Mouse (Mus musculus) forelimb bud, embryonic 11.5 days (tissue): Measurements from ENCODE around the gene Gm10800.
"Not testable (repeated sequence)": the region's sequence is repeated elsewhere in the genome, so short reads cannot be mapped to it uniquely, and the experiment has no call there.

Experiments used
- DNase-seq: peaks from one replicate; pipeline ENCODE4 v3.0.0-alpha.2; 2012; ENCODE audit warnings: low read depth, low spot score

Gene Gm10800

GRCm38 (mm10) chr2:98667201-98667600, at the start of gene Gm10800:
Gm10800 (minus strand) TSS chr2:98667301.
- DNase-seq, result not testable (repeated sequence)

GRCm38 (mm10) chr2:98697533-98697932, 30.4 kb upstream of the Gm10800 start:
- no peak for DNase-seq

- DNase-seq, result not testable (repeated sequence)
These were observed 5.2 kb downstream of the Gm10800 start, which contains the start of gene Gm10801 for GRCm38 (mm10) chr2:98661937-98662336. Gm10801 (plus strand) TSS chr2:98662237.
